Mouse (Mus musculus) B cell, adult (primary cell): ENCODE data around the gene Secisbp2l. TPM values are rescaled to one million over a fixed set of nuclear protein-coding genes. Genes with fewer than 3 reads are reported as not detected.

Experiments used
- total RNA-seq: library from RNA; stranded (reverse); gene quantifications from 4 replicates; pipeline ENCODE4 v1.2.4, GENCODE M21; 2023; ENCODE audit not compliant: inconsistent age

Gene Secisbp2l
- 46.2 to 52.9 TPM (median 47.4 TPM) in 4 replicates for total RNA-seq

GRCm38 (mm10) chr2:125782719-125783109 is at the start of gene Secisbp2l:
Secisbp2l (minus strand) TSS chr2:125782870.

GRCm38 (mm10) chr2:125724086-125724430 is 58.6 kb downstream of the Secisbp2l start, which contains the start of gene Shc4:
Shc4 (minus strand) TSS chr2:125724148.

Other genes starting within 250 kb of the Secisbp2l start
- gene Cep152, start 157.8 kb downstream of the Secisbp2l start, total RNA-seq: 19.0 to 21.0 TPM (median 19.3 TPM) in 4 replicates
- gene Eid1, start 109.8 kb downstream of the Secisbp2l start, total RNA-seq: 33.2 to 38.0 TPM (median 37.2 TPM) in 4 replicates
- gene Shc4, start 58.7 kb downstream of the Secisbp2l start, total RNA-seq: 0.16 to 0.35 TPM (median 0.23 TPM) in 4 replicates
- gene Galk2, start 76.2 kb upstream of the Secisbp2l start, total RNA-seq: 19.4 to 23.9 TPM (median 21.4 TPM) in 4 replicates
- gene Cops2, start 76.3 kb upstream of the Secisbp2l start, total RNA-seq: 57.7 to 87.6 TPM (median 75.7 TPM) in 4 replicates